Mouse (Mus musculus): ENCODE results near the gene Ltc4s. TPM values are rescaled to one million over a fixed set of nuclear protein-coding genes. Genes with fewer than 3 reads are reported as not detected.

Gene Ltc4s
- polyA plus RNA-seq, 1 experiment from 2014 or later = 2.3 TPM

DNA sequence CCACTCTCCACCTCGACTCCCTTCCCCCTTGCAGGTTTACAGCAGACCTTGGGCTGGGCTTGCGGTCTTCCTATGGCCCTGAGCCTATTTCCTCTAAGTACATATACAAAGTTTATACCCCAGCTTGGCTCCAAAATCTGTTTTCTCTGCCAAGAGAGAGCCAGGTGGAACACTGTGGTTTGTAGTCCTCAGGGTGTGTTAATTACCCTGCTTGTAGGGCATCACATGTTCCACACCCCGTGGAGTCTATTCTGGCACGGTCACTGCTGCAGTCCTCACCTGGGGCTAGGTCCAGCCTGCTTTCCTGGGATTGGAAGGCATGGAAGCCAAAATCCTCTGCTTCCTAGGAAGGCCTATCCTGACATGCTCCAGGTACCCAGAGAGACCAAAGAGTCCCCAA lies 10.7 kb downstream of the Ltc4s start:
- H3K27me3 ChIP-seq (replicated peaks) = no peaks in the 10 kb centered on the region
- H3K9ac ChIP-seq = no peak overlapping the region
- WGBS = 92% methylated on average over 4 of the region's 4 CpGs
- H3K9me3 ChIP-seq = no peaks in the 10 kb centered on the region
- 0 out of 2 replicates have a peak overlapping the region, but pooled peaks have one; percentile 88 for H3K4me2 ChIP-seq
- no peak overlapping the region for H3K4me3 ChIP-seq
- ATAC-seq (replicated peaks) = no peak
- peaks cover 7% of the 10 kb centered on the region; the same call in 1 of the 2 replicates for H3K36me3 ChIP-seq (replicated peaks)
- H3K27ac ChIP-seq = no peak overlapping the region
- peaks cover 52% of the 10 kb centered on the region for H3K4me1 ChIP-seq

DNA sequence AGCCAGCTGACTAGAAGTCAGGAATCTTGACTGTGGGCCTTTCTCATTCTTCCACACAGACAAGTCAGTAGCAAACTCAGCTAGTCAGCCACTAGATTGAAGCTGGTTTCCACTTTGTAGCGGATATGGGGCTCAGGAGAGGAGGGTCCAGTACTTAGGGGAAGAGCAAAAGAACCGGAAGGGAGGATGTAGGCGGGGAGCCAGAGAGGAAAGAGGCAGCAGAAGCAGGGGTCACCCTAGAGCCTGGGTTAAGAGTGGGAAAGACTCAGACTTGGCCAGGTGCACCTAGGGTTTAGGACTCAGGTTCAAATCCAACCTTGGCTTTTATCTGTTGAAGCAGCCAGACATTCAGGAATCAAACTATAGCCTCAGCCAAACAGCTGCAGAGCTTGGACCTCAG lies 11.2 kb downstream of the Ltc4s start:
- Histone ChIP-seq H3K36me3 (replicated peaks) (peaks cover 2% of the 10 kb centered on the region; the same call in 1 of the 2 replicates), H3K9me3 (no peaks in the 10 kb centered on the region), H3K27ac (no peak overlapping the region), H3K9ac (peak overlapping the region; percentile 6; the same call in 1 of the 2 replicates), H3K4me3 (peak overlapping the region; percentile 90; the same call in 1 of the 2 replicates), H3K4me2 (peak overlapping the region; percentile 88), H3K4me1 (peaks cover 57% of the 10 kb centered on the region), H3K27me3 (replicated peaks) (no peaks in the 10 kb centered on the region)
- ATAC-seq (replicated peaks) = no peak
- 75% methylated on average over 3 of the region's 3 CpGs for WGBS

DNA sequence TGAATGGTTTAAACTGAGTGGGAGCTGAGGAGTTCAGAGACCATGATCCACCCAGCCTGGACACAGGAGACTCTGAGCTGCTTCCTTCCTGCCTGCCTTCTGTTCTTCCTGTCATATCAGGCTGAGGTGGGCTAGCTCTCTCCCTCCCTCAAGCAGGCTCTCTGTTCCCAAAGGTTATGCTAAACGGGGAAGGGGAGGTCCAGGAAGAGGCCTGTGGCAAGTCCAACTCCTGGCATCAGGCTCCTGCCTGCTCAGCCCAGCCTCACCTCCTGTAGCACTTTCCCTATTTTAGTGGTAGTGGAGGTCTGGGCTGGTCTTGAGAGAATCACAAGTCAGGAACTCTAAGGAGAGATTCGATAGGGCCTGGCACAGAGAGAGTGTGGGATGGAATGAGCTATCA lies 12.0 kb downstream of the Ltc4s start:
- Histone ChIP-seq H3K27me3 (replicated peaks) (no peaks in the 10 kb centered on the region), H3K36me3 (replicated peaks) (no peaks in the 10 kb centered on the region), H3K4me3 (peak overlapping the region; percentile 90), H3K4me2 (peak overlapping the region; percentile 88), H3K9me3 (no peaks in the 10 kb centered on the region), H3K9ac (peak overlapping the region; percentile 97), H3K4me1 (peaks cover 57% of the 10 kb centered on the region), H3K27ac (peak overlapping the region; percentile 95)
- no peak for ATAC-seq (replicated peaks)
- WGBS = 37% methylated on average over 2 of the region's 2 CpGs

GRCm38 (mm10) chr11:50225611-50226378 lies 12.6 kb downstream of the Ltc4s start:
- Histone ChIP-seq H3K36me3 (replicated peaks) (no peaks in the 10 kb centered on the region), H3K27ac (peak overlapping the region; percentile 95), H3K9ac (peak overlapping the region; percentile 97), H3K27me3 (replicated peaks) (no peaks in the 10 kb centered on the region), H3K9me3 (no peaks in the 10 kb centered on the region), H3K4me3 (peak overlapping the region; percentile 90), H3K4me2 (peak overlapping the region; percentile 88), H3K4me1 (peaks cover 55% of the 10 kb centered on the region)
- ATAC-seq (replicated peaks) = peak; percentile 27
- 3% methylated on average over 34 of the region's 34 CpGs for WGBS

- peak; percentile 82 for ATAC-seq (replicated peaks)
- Histone ChIP-seq H3K27ac (peak overlapping the region; percentile 95), H3K9me3 (no peaks in the 10 kb centered on the region), H3K4me2 (peak overlapping the region; percentile 88), H3K4me3 (peak overlapping the region; percentile 90), H3K4me1 (peaks cover 52% of the 10 kb centered on the region), H3K36me3 (replicated peaks) (no peaks in the 10 kb centered on the region), H3K9ac (peak overlapping the region; percentile 97), H3K27me3 (replicated peaks) (no peaks in the 10 kb centered on the region)
- under 1% methylated on average over 58 of the region's 70 CpGs for WGBS
Measured at GRCm38 (mm10) chr11:50224671-50225530, 13.5 kb downstream of the Ltc4s start.

GRCm38 (mm10) chr11:50223783-50224662 lies 14.4 kb downstream of the Ltc4s start:
- Histone ChIP-seq H3K9me3 (no peaks in the 10 kb centered on the region), H3K36me3 (replicated peaks) (no peaks in the 10 kb centered on the region), H3K9ac (peak overlapping the region; percentile 97), H3K4me2 (peak overlapping the region; percentile 88), H3K4me3 (peak overlapping the region; percentile 90), H3K4me1 (peaks cover 48% of the 10 kb centered on the region), H3K27ac (peak overlapping the region; percentile 95), H3K27me3 (replicated peaks) (no peaks in the 10 kb centered on the region)
- 3% methylated on average over 17 of the region's 17 CpGs for WGBS
- peak; percentile 25 for ATAC-seq (replicated peaks)

DNA sequence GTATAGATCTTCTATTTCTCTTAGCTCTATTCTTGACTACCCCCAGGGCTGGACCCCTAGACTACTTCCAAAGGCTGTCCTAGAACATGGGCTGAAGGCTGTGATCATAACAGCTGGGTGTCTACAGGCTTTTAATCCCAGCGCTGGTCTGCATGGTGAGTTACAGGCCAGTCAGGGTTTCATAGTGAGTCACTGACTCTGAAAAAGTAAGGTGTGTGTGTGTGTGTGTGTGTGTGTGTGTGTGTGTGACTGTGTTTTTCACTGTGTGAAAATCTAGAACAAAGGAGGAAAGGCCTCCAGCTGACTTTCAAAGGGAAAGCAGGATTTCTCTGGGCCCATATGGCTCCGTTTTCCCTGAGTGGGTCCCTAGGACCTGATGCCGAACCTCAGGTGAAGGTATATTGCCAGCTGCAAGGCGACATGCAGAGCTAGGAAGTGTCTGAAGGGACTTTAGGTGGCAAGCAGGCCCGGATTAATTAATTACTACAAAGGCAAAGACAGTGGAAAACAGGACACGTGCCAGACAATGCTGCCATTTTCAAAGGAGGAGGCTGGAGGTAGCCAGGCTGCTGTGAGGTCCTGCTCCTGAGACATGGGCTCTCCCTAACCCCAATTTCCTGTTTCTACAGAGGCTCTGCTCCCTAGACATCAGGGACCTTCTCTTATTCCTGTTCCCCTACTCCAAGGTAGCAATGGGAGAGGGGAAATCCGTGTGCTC lies 15.7 kb downstream of the Ltc4s start:
- no peak overlapping the region for H3K4me3 ChIP-seq
- no peak for ATAC-seq (replicated peaks)
- no peak overlapping the region for H3K27ac ChIP-seq

GRCm38 (mm10) chr11:50219833-50220232 lies 18.6 kb downstream of the Ltc4s start:
- H3K36me3 ChIP-seq (replicated peaks) = no peaks in the 10 kb centered on the region
- no peaks in the 10 kb centered on the region for H3K27me3 ChIP-seq (replicated peaks)
- 53% methylated on average over 2 of the region's 2 CpGs for WGBS
- peaks cover 29% of the 10 kb centered on the region for H3K4me1 ChIP-seq
- H3K4me3 ChIP-seq = no peak overlapping the region
- no peak overlapping the region for H3K9ac ChIP-seq
- H3K9me3 ChIP-seq = no peaks in the 10 kb centered on the region
- H3K27ac ChIP-seq = no peak overlapping the region
- ATAC-seq (replicated peaks) = no peak
- H3K4me2 ChIP-seq = no peak overlapping the region

More for the DNA sequence above, 15.7 kb downstream of the Ltc4s start:
- Histone ChIP-seq H3K9ac (no peak overlapping the region), H3K27me3 (replicated peaks) (no peaks in the 10 kb centered on the region), H3K36me3 (replicated peaks) (no peaks in the 10 kb centered on the region), H3K4me1 (peaks cover 39% of the 10 kb centered on the region), H3K9me3 (no peaks in the 10 kb centered on the region), H3K4me2 (peak overlapping the region; percentile 88)
- WGBS = 40% methylated on average over 7 of the region's 7 CpGs

- Histone ChIP-seq H3K27me3 (replicated peaks) (no peaks in the 10 kb centered on the region), H3K9me3 (no peaks in the 10 kb centered on the region), H3K4me1 (peaks cover 24% of the 10 kb centered on the region), H3K27ac (no peak overlapping the region), H3K4me2 (no peak overlapping the region), H3K4me3 (no peak overlapping the region), H3K9ac (no peak overlapping the region), H3K36me3 (replicated peaks) (no peaks in the 10 kb centered on the region)
- WGBS = 65% methylated on average over 4 of the region's 4 CpGs
- ATAC-seq (replicated peaks) = no peak
Measured at GRCm38 (mm10) chr11:50217811-50218210, 20.6 kb downstream of the Ltc4s start.

DNA sequence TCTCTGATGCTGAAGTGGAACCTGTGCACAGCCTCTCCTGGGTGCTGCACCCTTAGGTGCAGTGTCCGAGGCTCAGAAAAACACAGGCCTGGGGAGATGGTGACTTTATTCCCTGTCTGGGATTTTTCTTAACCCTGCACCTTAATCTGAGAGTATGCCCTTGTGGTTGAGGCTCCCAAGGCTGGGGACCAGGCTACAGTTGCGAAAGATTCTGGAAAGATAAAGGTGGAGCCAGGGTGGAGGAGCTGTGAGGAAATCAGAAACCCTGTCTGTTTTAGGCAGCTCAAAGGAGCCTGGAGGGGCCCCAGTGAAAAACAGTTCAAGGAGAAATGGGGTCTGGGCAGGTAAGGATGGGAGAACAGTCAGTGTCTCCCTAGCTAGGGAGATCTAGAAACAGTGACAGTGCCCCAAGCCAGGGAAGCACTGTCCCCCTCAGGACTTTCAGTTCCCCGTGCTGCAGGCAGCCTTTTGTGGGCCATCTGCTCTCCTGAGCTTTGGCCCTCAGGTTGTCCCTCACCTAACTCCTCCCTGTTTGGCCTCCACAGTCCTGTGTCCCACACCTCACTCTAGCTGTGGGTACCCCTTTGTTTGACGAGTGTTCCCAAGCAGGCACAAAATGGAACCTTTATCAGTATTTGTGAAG lies 21.6 kb downstream of the Ltc4s start:
- no peak for ATAC-seq (replicated peaks)
- no peak overlapping the region for H3K27ac ChIP-seq

GRCm38 (mm10) chr11:50215633-50216032 lies 22.8 kb downstream of the Ltc4s start:
- Histone ChIP-seq H3K36me3 (replicated peaks) (no peaks in the 10 kb centered on the region), H3K4me2 (peak overlapping the region; percentile 19; the same call in 1 of the 2 replicates), H3K4me1 (peaks cover 25% of the 10 kb centered on the region), H3K27ac (0 out of 2 replicates have a peak overlapping the region, but pooled peaks have one; percentile 22), H3K4me3 (no peak overlapping the region), H3K9ac (no peak overlapping the region), H3K9me3 (no peaks in the 10 kb centered on the region), H3K27me3 (replicated peaks) (no peaks in the 10 kb centered on the region)
- no peak for ATAC-seq (replicated peaks)
- WGBS = 24% methylated on average over 9 of the region's 9 CpGs

More for the DNA sequence above, 21.6 kb downstream of the Ltc4s start:
- H3K27me3 ChIP-seq (replicated peaks) = no peaks in the 10 kb centered on the region
- peaks cover 19% of the 10 kb centered on the region for H3K4me1 ChIP-seq
- H3K4me2 ChIP-seq = no peak overlapping the region
- no peak overlapping the region for H3K4me3 ChIP-seq
- H3K9me3 ChIP-seq = no peaks in the 10 kb centered on the region
- WGBS = 87% methylated on average over 4 of the region's 4 CpGs
- H3K36me3 ChIP-seq (replicated peaks) = no peaks in the 10 kb centered on the region
- H3K9ac ChIP-seq = no peak overlapping the region

Measured in midbrain, embryonic 15.5 days (tissue).